Mouse (Mus musculus): ENCODE data around the gene Gdf9.
A peak's percentile ranks its signal among the peaks of the same experiment; 100 is the strongest.

DNA sequence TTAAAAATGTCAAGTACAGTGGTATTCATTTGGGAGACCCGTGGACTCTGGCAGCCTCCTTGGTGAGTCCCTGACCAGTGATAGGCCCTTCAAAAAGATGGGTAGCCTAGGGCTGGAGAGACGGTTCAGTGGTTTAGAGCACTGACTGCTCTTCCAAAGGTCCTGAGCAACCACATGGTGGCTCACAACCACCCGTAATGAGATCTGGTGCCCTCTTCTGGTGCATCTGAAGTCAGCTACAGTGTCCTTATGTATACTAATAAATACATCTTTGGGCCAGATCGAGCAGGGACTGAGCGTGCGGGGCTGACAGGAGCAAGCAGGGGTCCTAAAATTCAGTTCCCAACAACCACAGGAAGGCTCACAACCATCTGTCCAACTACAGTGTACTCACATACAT, 13.0 kb downstream of the Gdf9 start:
- peak; percentile 62 for TF ChIP-seq CTCF (IDR thresholded peaks at IDR 0.05; ENCODE audit: low read depth)
- TF ChIP-seq EP300 (IDR thresholded peaks at IDR 0.05; ENCODE audit: low read depth) = no peak

Measured in heart, postnatal 0 days (tissue).